Mouse (Mus musculus): ENCODE measurements at regions not wholly inside any gene's neighbourhood (a gene's known extent, or its start where the extent isn't known, plus 50 kb on each side); places are given as distances from the start of the nearest gene placed in this dataset.

GRCm38 (mm10) chr1:12615733-12616481 lies 1202.0 kb downstream of the A830018L16Rik start:
- Histone ChIP-seq H3K4me2 (ENCODE audit: low read depth, severe bottlenecking) (no peak overlapping the region), H3K9me3 (ENCODE audit: control insufficient read depth, low read length) (no peaks in the 10 kb centered on the region), H3K9ac (ENCODE audit: low read length) (no peak overlapping the region), H3K27me3 (ENCODE audit: control insufficient read depth, insufficient read depth, low read length) (no peaks in the 10 kb centered on the region), H3K27ac (replicated peaks; ENCODE audit: low read depth, low read length) (no peak overlapping the region), H3K36me3 (ENCODE audit: control insufficient read depth, insufficient read depth, low read length) (no peaks in the 10 kb centered on the region), H3K4me1 (ENCODE audit: control insufficient read depth, insufficient read depth, low read length) (no peaks in the 10 kb centered on the region), H3K4me3 (ENCODE audit: low read depth, low read length) (no peak overlapping the region)
- ATAC-seq (ENCODE audit: insufficient number of reproducible peaks, low FRiP score, low TSS enrichment, low read depth) (peak; percentile 68), DNase-seq (ENCODE audit: low spot score) (peak; percentile 23)
- WGBS, result 67% methylated on average over 10 of the region's 10 CpGs

- Histone ChIP-seq H3K9ac (ENCODE audit: low read length) (no peak overlapping the region), H3K4me1 (ENCODE audit: control insufficient read depth, insufficient read depth, low read length) (no peaks in the 10 kb centered on the region), H3K36me3 (ENCODE audit: control insufficient read depth, insufficient read depth, low read length) (no peaks in the 10 kb centered on the region), H3K4me2 (ENCODE audit: low read depth, severe bottlenecking) (no peak overlapping the region), H3K4me3 (ENCODE audit: low read depth, low read length) (no peak overlapping the region), H3K9me3 (ENCODE audit: control insufficient read depth, low read length) (no peaks in the 10 kb centered on the region), H3K27me3 (ENCODE audit: control insufficient read depth, insufficient read depth, low read length) (no peaks in the 10 kb centered on the region), H3K27ac (replicated peaks; ENCODE audit: low read depth, low read length) (no peak overlapping the region)
- WGBS, result 83% methylated on average over 2 of the region's 2 CpGs
- ATAC-seq (ENCODE audit: insufficient number of reproducible peaks, low FRiP score, low TSS enrichment, low read depth) (no peak), DNase-seq (ENCODE audit: low spot score) (no peak)
These were observed 1206.1 kb downstream of the A830018L16Rik start for GRCm38 (mm10) chr1:12619981-12620380.

GRCm38 (mm10) chr1:12620825-12621224 lies 1206.9 kb downstream of the A830018L16Rik start:
- Histone ChIP-seq H3K27me3 (ENCODE audit: control insufficient read depth, insufficient read depth, low read length) (no peaks in the 10 kb centered on the region), H3K36me3 (ENCODE audit: control insufficient read depth, insufficient read depth, low read length) (no peaks in the 10 kb centered on the region), H3K9ac (ENCODE audit: low read length) (no peak overlapping the region), H3K4me1 (ENCODE audit: control insufficient read depth, insufficient read depth, low read length) (no peaks in the 10 kb centered on the region), H3K4me3 (ENCODE audit: low read depth, low read length) (no peak overlapping the region), H3K27ac (replicated peaks; ENCODE audit: low read depth, low read length) (no peak overlapping the region), H3K4me2 (ENCODE audit: low read depth, severe bottlenecking) (no peak overlapping the region), H3K9me3 (ENCODE audit: control insufficient read depth, low read length) (no peaks in the 10 kb centered on the region)
- no peak for ATAC-seq (ENCODE audit: insufficient number of reproducible peaks, low FRiP score, low TSS enrichment, low read depth)
- WGBS, result 92% methylated on average over 6 of the region's 6 CpGs
- DNase-seq (ENCODE audit: low spot score), result no peak

- Histone ChIP-seq H3K4me3 (ENCODE audit: low read depth, low read length) (no peak overlapping the region), H3K4me1 (ENCODE audit: control insufficient read depth, insufficient read depth, low read length) (no peaks in the 10 kb centered on the region), H3K27ac (replicated peaks; ENCODE audit: low read depth, low read length) (no peak overlapping the region), H3K4me2 (ENCODE audit: low read depth, severe bottlenecking) (no peak overlapping the region), H3K36me3 (ENCODE audit: control insufficient read depth, insufficient read depth, low read length) (no peaks in the 10 kb centered on the region), H3K27me3 (ENCODE audit: control insufficient read depth, insufficient read depth, low read length) (no peaks in the 10 kb centered on the region), H3K9ac (ENCODE audit: low read length) (no peak overlapping the region), H3K9me3 (ENCODE audit: control insufficient read depth, low read length) (no peaks in the 10 kb centered on the region)
- WGBS, result 83% methylated on average over 4 of the region's 4 CpGs
- DNase-seq (ENCODE audit: low spot score), result no peak
- no peak for ATAC-seq (ENCODE audit: insufficient number of reproducible peaks, low FRiP score, low TSS enrichment, low read depth)
These were observed 1209.3 kb downstream of the A830018L16Rik start for GRCm38 (mm10) chr1:12623158-12623557.

- WGBS, result 89% methylated on average over 3 of the region's 3 CpGs
- no peaks in the 10 kb centered on the region for H3K9me3 ChIP-seq (ENCODE audit: control insufficient read depth, low read length)
- no peak overlapping the region for H3K27ac ChIP-seq (replicated peaks; ENCODE audit: low read depth, low read length)
- no peak overlapping the region for H3K9ac ChIP-seq (ENCODE audit: low read length)
- no peak for DNase-seq (ENCODE audit: low spot score)
- no peak overlapping the region for H3K4me3 ChIP-seq (ENCODE audit: low read depth, low read length)
- H3K4me2 ChIP-seq (ENCODE audit: low read depth, severe bottlenecking), result no peak overlapping the region
- H3K36me3 ChIP-seq (ENCODE audit: control insufficient read depth, insufficient read depth, low read length), result no peaks in the 10 kb centered on the region
- no peaks in the 10 kb centered on the region for H3K4me1 ChIP-seq (ENCODE audit: control insufficient read depth, insufficient read depth, low read length)
- no peaks in the 10 kb centered on the region for H3K27me3 ChIP-seq (ENCODE audit: control insufficient read depth, insufficient read depth, low read length)
- no peak for ATAC-seq (ENCODE audit: insufficient number of reproducible peaks, low FRiP score, low TSS enrichment, low read depth)
These were observed 1219.1 kb downstream of the A830018L16Rik start for GRCm38 (mm10) chr1:12633049-12633448.

- H3K9me3 ChIP-seq (ENCODE audit: control insufficient read depth, low read length), result no peaks in the 10 kb centered on the region
- ATAC-seq (ENCODE audit: insufficient number of reproducible peaks, low FRiP score, low TSS enrichment, low read depth), result no peak
These were observed 1222.6 kb downstream of the A830018L16Rik start for GRCm38 (mm10) chr1:12636326-12637147.

GRCm38 (mm10) chr1:12640983-12641382 lies 1227.1 kb downstream of the A830018L16Rik start:
- ATAC-seq (ENCODE audit: insufficient number of reproducible peaks, low FRiP score, low TSS enrichment, low read depth) (no peak), DNase-seq (ENCODE audit: low spot score) (no peak)
- Histone ChIP-seq H3K4me1 (ENCODE audit: control insufficient read depth, insufficient read depth, low read length) (no peaks in the 10 kb centered on the region), H3K27ac (replicated peaks; ENCODE audit: low read depth, low read length) (no peak overlapping the region), H3K4me2 (ENCODE audit: low read depth, severe bottlenecking) (no peak overlapping the region), H3K36me3 (ENCODE audit: control insufficient read depth, insufficient read depth, low read length) (no peaks in the 10 kb centered on the region), H3K4me3 (ENCODE audit: low read depth, low read length) (no peak overlapping the region), H3K9me3 (ENCODE audit: control insufficient read depth, low read length) (no peaks in the 10 kb centered on the region), H3K9ac (ENCODE audit: low read length) (no peak overlapping the region), H3K27me3 (ENCODE audit: control insufficient read depth, insufficient read depth, low read length) (no peaks in the 10 kb centered on the region)
- WGBS, result 56% methylated on average over 4 of the region's 4 CpGs

More at GRCm38 (mm10) chr1:12636326-12637147, 1222.6 kb downstream of the A830018L16Rik start:
- H3K27ac ChIP-seq (replicated peaks; ENCODE audit: low read depth, low read length), result no peak overlapping the region
- H3K9ac ChIP-seq (ENCODE audit: low read length), result no peak overlapping the region
- no peak overlapping the region for H3K4me3 ChIP-seq (ENCODE audit: low read depth, low read length)
- no peak for DNase-seq (ENCODE audit: low spot score)
- H3K36me3 ChIP-seq (ENCODE audit: control insufficient read depth, insufficient read depth, low read length), result no peaks in the 10 kb centered on the region
- WGBS, result 54% methylated on average over 9 of the region's 9 CpGs
- H3K27me3 ChIP-seq (ENCODE audit: control insufficient read depth, insufficient read depth, low read length), result no peaks in the 10 kb centered on the region
- H3K4me2 ChIP-seq (ENCODE audit: low read depth, severe bottlenecking), result no peak overlapping the region
- H3K4me1 ChIP-seq (ENCODE audit: control insufficient read depth, insufficient read depth, low read length), result no peaks in the 10 kb centered on the region
